Mouse (Mus musculus) embryonic fibroblast, embryonic 13.5 days (primary cell): ENCODE results near the gene 4921501E09Rik. TPM values are rescaled to one million over a fixed set of nuclear protein-coding genes. Genes with fewer than 3 reads are reported as not detected.

Source experiments
- polyA plus RNA-seq: library from polyadenylated mRNA; stranded (reverse); fragments of >200 nt; gene quantifications from 2 replicates; pipeline ENCODE4 v1.2.4, GENCODE M21; 2011; ENCODE audit warnings: low read depth; ENCODE audit not compliant: missing spikeins, insufficient read length

The 4921501E09Rik gene
- polyA plus RNA-seq, 1 experiment, result not detected

Other genes starting within 250 kb of the 4921501E09Rik start
- 13.4 and 17.1 TPM in 2 replicates for gene Zfp799, start 237.8 kb downstream of the 4921501E09Rik start, polyA plus RNA-seq
- gene Zfp870, start 176.4 kb downstream of the 4921501E09Rik start, polyA plus RNA-seq, result 9.1 and 10.7 TPM in 2 replicates
- gene Cyp4f14, start 150.7 kb downstream of the 4921501E09Rik start, polyA plus RNA-seq, result not detected in 2 replicates
- 10.0 and 14.2 TPM in 2 replicates for gene Cyp4f13, start 120.7 kb downstream of the 4921501E09Rik start, polyA plus RNA-seq
- 4.8 and 6.5 TPM in 2 replicates for gene Zfp472, start 102.2 kb downstream of the 4921501E09Rik start, polyA plus RNA-seq
- 10.3 and 11.3 TPM in 2 replicates for gene Zfp952, start 74.9 kb downstream of the 4921501E09Rik start, polyA plus RNA-seq
- gene Zfp763, start 34.7 kb downstream of the 4921501E09Rik start, polyA plus RNA-seq, result 4.2 and 8.1 TPM in 2 replicates
- 5.6 and 5.7 TPM in 2 replicates for gene Zfp563, start 21.3 kb upstream of the 4921501E09Rik start, polyA plus RNA-seq
- not detected in 2 replicates for gene Morc2b, start 71.6 kb upstream of the 4921501E09Rik start, polyA plus RNA-seq
- not detected in 2 replicates for gene Olfr55, start 100.4 kb upstream of the 4921501E09Rik start, polyA plus RNA-seq
- gene Olfr239, start 123.2 kb upstream of the 4921501E09Rik start, polyA plus RNA-seq, result not detected in 2 replicates
- 0.20 and 0.35 TPM in 2 replicates for gene Olfr1564, start 153.6 kb upstream of the 4921501E09Rik start, polyA plus RNA-seq
- 12.6 and 13.3 TPM in 2 replicates for gene Zfp955a, start 187.1 kb upstream of the 4921501E09Rik start, polyA plus RNA-seq
- not detected in 2 replicates for gene Olfr63, start 196.6 kb upstream of the 4921501E09Rik start, polyA plus RNA-seq
- 10.7 and 10.8 TPM in 2 replicates for gene Zfp955b, start 221.5 kb upstream of the 4921501E09Rik start, polyA plus RNA-seq